Mouse (Mus musculus) E14TG2a.4 (cell line): Measurements from ENCODE around the gene Add1.

Source experiments
- CTCF ChIP-seq: conservative IDR thresholded peaks from 2 replicates; pipeline ENCODE4 v1.5.1; 2014; ENCODE audit warnings: low read length
- NANOG ChIP-seq: IDR thresholded peaks from 2 replicates; pipeline ENCODE4 v1.6.1; 2014; ENCODE audit warnings: borderline replicate concordance, low read length, mixed read lengths

GRCm38 (mm10) chr5:34582314-34582675 is 8.8 kb downstream of the Add1 start:
- no peak for TF ChIP-seq CTCF
- TF ChIP-seq NANOG = no peak
